22 mouse cellular contexts compared by ENCODE assay signal in genomic region chr12:80032520-80032919, GRCm38 (mm10).
DNase-seq lines count a peak whose midpoint lies in the region; ATAC-seq and TF ChIP-seq lines count a peak whose summit lies in the region.
"Had no signal": no experiment of that assay in that cellular context is flagged by ENCODE, and none has a peak within 500 bp of the region (broad histone marks: within the 10 kb centered on the region; RNA-seq: fewer than 3 reads in every experiment).

No protein-coding gene starts in this region.

- H3ac ChIP-seq in myocyte (ENCODE audit: control insufficient read depth, insufficient read length): no peak overlapping the region

- H3K27me3 ChIP-seq in hindbrain, embryonic 10.5 days (ENCODE audit: insufficient read depth, poor library complexity, severe bottlenecking): peaks cover 4% of the 10 kb centered on the region; the same call in 1 of the 2 replicates
- H3K27me3 ChIP-seq in hindbrain, postnatal 0 days (ENCODE audit: insufficient read depth, low read length): no peaks in the 10 kb centered on the region
- H3K27me3 ChIP-seq in myocyte (ENCODE audit: control insufficient read depth, insufficient read depth, insufficient read length): no peaks in the 10 kb centered on the region
- H3K27me3 ChIP-seq: heart, embryonic 13.5 days; hindbrain, embryonic 12.5 days; stomach, embryonic 15.5 days had no signal

- peak overlapping the region; percentile 59 for H3K27ac ChIP-seq in hindbrain, embryonic 10.5 days
- no peak overlapping the region for H3K27ac ChIP-seq in hindbrain, postnatal 0 days
- H3K27ac ChIP-seq: heart, embryonic 13.5 days; hindbrain, embryonic 12.5 days; left cerebral cortex, adult 2 months; stomach, embryonic 15.5 days had no signal

- 0 out of 2 replicates have a peak, but pooled peaks cover 3% of the 10 kb centered on the region for H3K9me3 ChIP-seq in hindbrain, embryonic 10.5 days
- no peaks in the 10 kb centered on the region for H3K9me3 ChIP-seq in hindbrain, postnatal 0 days (ENCODE audit: low read length)
- H3K9me3 ChIP-seq: hindbrain, embryonic 12.5 days; stomach, embryonic 15.5 days had no signal

- no peak overlapping the region for H3K9ac ChIP-seq in hindbrain, postnatal 0 days (replicated peaks; ENCODE audit: low read length)
- H3K9ac ChIP-seq: heart, embryonic 13.5 days; hindbrain, embryonic 12.5 days; stomach, embryonic 15.5 days had no signal

- H3K36me3 ChIP-seq in hindbrain, embryonic 10.5 days: no peaks in the 10 kb centered on the region
- no peaks in the 10 kb centered on the region for H3K36me3 ChIP-seq in hindbrain, postnatal 0 days (ENCODE audit: insufficient read depth, low read length)
- H3K36me3 ChIP-seq in myocyte (ENCODE audit: control insufficient read depth, insufficient read depth): no peaks in the 10 kb centered on the region
- H3K36me3 ChIP-seq: heart, embryonic 13.5 days; hindbrain, embryonic 12.5 days; stomach, embryonic 15.5 days had no signal

- WGBS in hindbrain, embryonic 10.5 days: 66% methylated on average over 3 of the region's 3 CpGs
- WGBS in hindbrain, postnatal 0 days: 76% methylated on average over 3 of the region's 3 CpGs

- no peak overlapping the region for H3K4me3 ChIP-seq in hindbrain, embryonic 10.5 days
- no peak overlapping the region for H3K4me3 ChIP-seq in hindbrain, postnatal 0 days (ENCODE audit: low read length)
- H3K4me3 ChIP-seq in myocyte: no peak overlapping the region
- H3K4me3 ChIP-seq: heart, embryonic 13.5 days; hindbrain, embryonic 12.5 days; left cerebral cortex, adult 2 months; stomach, embryonic 15.5 days had no signal

- no peak for DNase-seq in hindbrain, embryonic 10.5 days (ENCODE audit: low spot score)
- no peak for DNase-seq in hindbrain, postnatal 0 days (ENCODE audit: low spot score)
- DNase-seq in 3134 (ENCODE audit: extremely low read depth, insufficient read length, low spot score): peak; percentile 30
- peak; percentile 80 for DNase-seq in Muller cell, postnatal 12 days (ENCODE audit: inconsistent ontology term)
- DNase-seq in urinary bladder, adult 18-20 months (ENCODE audit: low spot score in 2 of 2): no peak
- DNase-seq in layer of hippocampus, adult 18-20 months (ENCODE audit: low spot score in 2 of 2): no peak
- DNase-seq: adrenal gland, postnatal 14 days; cerebellum, adult 2 months; cerebellum, postnatal 36 days; gastrocnemius, postnatal 10 days; heart, postnatal 14 days; kidney, adult 18-20 months; kidney, postnatal 4 days; layer of hippocampus, adult 9-11 months; liver; thymus, adult 2 months had no signal

- TF ChIP-seq POLR2A in myocyte (IDR thresholded peaks at IDR 0.05; ENCODE audit: insufficient read length, low read depth): no peak

- H3K4me1 ChIP-seq in hindbrain, embryonic 10.5 days (replicated peaks): peaks cover 25% of the 10 kb centered on the region
- H3K4me1 ChIP-seq in hindbrain, postnatal 0 days (ENCODE audit: insufficient read depth, low read length): 0 out of 2 replicates have a peak, but pooled peaks cover 5% of the 10 kb centered on the region

- no peak overlapping the region for H3K4me2 ChIP-seq in hindbrain, postnatal 0 days (ENCODE audit: low read depth, low read length)
- no peak overlapping the region for H3K4me2 ChIP-seq in myocyte (ENCODE audit: low read depth)
- H3K4me2 ChIP-seq: heart, embryonic 13.5 days; hindbrain, embryonic 12.5 days; midbrain, embryonic 11.5 days; stomach, embryonic 15.5 days had no signal

- TF ChIP-seq CTCF in hindbrain, postnatal 0 days (IDR thresholded peaks at IDR 0.05; ENCODE audit: low read depth): no peak

- H3K79me2 ChIP-seq in myocyte (ENCODE audit: control insufficient read depth, insufficient read depth): no peaks in the 10 kb centered on the region

- ATAC-seq in hindbrain, postnatal 0 days: no peak

TF ChIP-seq in myocyte, 11 proteins besides CTCF, POLR2A, EP300 and RAD21:
- no peak for TF ChIP-seq TCF12 (IDR thresholded peaks at IDR 0.05; ENCODE audit: insufficient read depth, poor library complexity, severe bottlenecking)
- peak in 2 of 3 experiments; percentile 25 to 60 for TF ChIP-seq MYOD1 (IDR thresholded peaks at IDR 0.05; ENCODE audit: control insufficient read depth in 1 of 3, insufficient read length in 2 of 3, low read depth in 2 of 3)
- TF ChIP-seq MYOG (IDR thresholded peaks at IDR 0.05; ENCODE audit: control insufficient read depth in 1 of 3, insufficient read depth in 1 of 3, insufficient read length in 2 of 3, low read depth in 2 of 3): peak in 1 of 3 experiments; percentile 46

Comparison
In these comparisons a context has a peak if more than half of its experiments do, and no peak if none do; other contexts are left out.
1. DNase-seq: peak in 3134 (single experiment) and Muller cell, postnatal 12 days (single experiment); none in hindbrain, embryonic 10.5 days (single experiment), hindbrain, postnatal 0 days (single experiment), urinary bladder, adult 18-20 months (0 of 2) and layer of hippocampus, adult 18-20 months (0 of 2).